Mouse (Mus musculus): ENCODE measurements around the gene Gmnn.
"Not testable (repeated sequence)": the region's sequence is repeated elsewhere in the genome, so short reads cannot be mapped to it uniquely, and the experiment has no call there.

The Gmnn gene

DNA sequence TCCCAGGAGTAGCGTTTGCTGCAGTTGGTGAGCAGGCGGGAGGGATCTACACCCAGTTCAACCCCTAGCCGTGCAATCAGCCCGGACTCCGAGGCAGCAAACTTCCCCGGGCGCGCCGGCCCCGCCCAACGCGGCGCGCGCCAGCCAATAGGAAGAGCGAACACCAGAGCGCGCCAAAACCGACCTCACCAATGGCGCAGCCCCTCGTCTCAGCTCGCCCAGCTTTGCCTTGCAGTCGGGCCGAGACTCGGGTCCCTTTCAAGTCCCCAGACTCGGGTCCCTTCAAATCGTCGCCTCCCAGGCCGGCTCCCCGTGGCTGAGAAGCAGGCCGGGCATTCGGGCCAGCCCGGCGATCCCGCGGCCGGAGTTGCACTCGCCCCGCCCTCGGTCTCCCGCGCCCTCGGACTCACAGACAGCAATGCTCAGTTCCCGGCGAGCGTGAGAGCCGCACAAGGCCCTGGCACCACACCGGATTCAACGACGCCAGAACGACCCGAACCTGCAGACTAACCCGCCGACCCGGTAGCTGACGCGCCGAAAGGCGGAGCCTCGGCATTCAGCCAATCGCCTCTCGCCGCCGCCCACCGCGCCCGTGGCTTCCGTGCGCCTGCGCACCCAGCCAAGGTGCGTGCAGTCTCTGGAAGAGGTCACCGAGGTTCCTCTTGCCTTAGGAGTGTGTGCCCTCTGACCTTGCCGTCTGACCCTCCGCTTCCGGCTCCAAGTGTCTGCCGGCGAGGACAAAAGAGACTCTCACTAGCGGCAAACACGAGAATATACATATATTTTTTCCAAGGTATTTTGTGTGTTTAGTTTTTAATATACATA is at the start of gene Gmnn:
Gmnn (minus strand) TSS at position 521 of the 825 bp plus-strand sequence.
- DNase-seq (ENCODE audit: low read depth, low spot score) = peak; percentile 90

DNA sequence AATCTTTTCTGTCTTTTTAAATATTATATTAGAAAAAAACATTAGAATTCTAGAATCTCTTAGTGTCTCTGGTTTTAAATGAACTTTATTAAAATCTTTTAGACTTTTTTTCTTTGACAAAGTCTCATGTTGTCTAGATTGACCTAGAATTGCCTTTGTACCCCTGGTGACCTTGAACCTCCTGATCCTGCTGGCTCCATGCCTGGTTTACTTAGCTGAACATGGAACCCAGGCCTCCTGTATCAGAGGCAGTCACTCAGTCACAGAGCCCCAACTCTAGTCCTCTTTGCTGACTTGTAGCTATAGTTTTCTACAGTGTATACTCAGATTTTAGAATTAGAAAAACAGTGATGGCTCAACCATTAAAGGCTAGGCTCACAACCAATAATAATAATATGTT is 44.4 kb upstream of the Gmnn start:
- no peak for DNase-seq (ENCODE audit: low read depth, low spot score)

- DNase-seq (ENCODE audit: low read depth, low spot score) = no peak
These were observed 41.5 kb upstream of the Gmnn start for GRCm38 (mm10) chr13:24803196-24803595.

DNA sequence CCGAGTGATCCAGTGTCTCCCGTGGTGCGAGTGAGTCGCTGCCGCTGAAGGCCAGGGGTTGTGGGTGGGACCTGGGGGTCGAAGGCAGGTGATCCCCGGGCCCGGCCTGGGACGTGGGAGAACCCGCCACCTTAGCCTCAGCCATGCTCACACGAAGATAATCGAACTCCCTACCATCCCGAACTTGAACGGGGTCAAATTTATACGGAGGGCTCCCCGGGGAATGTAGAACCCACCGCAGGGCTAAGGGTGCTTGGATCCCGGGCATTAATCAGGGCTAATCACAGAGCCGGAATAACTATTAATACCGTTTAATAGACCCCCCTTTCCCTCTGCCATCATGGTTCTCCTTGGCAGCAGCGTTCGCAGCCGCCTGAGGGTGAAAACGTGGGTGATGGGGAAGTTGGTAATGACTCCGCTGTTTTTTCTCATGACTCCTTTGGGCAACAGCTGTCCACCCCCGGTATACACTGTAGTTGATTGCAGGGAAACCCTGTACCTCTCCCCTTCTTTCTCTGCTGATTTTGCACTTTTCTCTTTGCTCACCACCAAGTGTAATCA is 40.5 kb upstream of the Gmnn start:
- peak; percentile 32 for DNase-seq (ENCODE audit: low read depth, low spot score)

DNA sequence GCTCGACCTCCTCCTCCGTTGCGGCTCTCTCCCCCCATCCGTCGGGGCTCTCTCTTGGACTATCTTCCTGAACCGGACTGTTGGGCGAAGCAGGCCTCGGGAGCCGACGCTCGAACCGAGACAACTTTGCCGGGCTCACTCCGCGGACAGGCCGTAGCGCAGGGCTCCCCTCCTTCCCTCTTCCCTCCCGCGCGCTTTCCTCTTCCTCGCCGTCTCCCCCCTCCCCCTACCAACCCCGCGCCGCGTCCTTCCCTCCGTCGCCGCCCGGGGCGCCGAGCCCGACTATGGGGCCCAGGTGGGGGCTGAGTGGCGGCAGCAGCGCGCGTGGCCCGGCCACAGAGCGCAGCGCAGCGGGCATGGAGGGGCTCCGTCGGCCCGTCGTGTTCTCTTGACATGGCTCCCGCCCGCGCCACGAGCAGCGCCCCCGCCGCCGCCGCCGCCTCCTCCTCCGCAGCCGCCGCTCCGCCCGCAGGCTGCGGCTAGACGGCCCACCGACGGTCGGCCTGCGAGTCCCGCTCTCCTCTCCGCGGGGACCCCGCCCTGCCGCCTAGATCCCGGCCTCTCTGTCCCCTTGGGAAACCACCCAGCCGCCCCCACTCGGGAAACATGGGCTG is 39.7 kb upstream of the Gmnn start, which contains the start of gene BC005537:
BC005537 (plus strand) TSS at position 350 of the 614 bp plus-strand sequence.
- DNase-seq (ENCODE audit: low read depth, low spot score) = no peak

GRCm38 (mm10) chr13:24800674-24801307 is 39.1 kb upstream of the Gmnn start:
- peak; percentile 95 for DNase-seq (ENCODE audit: low read depth, low spot score)

DNA sequence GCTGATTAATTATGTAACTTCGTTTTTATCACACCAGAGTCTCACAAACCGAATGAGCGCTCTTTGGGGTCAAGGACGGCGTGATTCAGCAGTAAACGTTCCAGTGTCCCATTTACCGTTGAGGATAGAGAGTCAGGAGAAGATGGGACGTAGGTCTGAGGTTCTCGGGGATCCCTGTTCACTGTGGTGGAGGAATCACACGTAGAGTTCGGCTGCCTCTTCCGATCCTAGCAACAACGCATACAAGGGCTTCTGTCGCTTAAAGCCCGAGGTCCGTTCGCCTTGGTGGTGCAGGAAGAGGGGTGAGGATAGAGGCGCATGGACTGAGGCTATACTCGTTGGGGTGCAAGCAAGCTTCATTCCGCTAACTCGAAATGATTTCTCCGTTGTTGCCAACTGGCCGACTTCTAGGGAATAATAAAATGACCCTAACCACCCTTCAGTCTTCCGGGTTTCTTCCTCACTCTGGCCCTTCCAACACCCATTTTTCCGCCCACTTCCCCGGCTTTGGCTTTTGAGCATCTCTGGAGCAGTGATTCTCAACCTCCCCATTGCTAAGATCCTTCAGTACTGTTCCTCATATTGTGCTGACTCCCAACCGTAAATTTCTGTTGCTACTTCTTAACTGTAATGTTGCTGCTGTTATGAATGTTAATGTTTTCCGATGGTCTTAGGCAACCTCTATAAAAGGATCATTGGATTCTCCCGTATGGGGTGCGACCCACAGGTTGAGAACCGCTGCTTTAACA is 38.4 kb upstream of the Gmnn start:
- no peak for DNase-seq (ENCODE audit: low read depth, low spot score)

DNA sequence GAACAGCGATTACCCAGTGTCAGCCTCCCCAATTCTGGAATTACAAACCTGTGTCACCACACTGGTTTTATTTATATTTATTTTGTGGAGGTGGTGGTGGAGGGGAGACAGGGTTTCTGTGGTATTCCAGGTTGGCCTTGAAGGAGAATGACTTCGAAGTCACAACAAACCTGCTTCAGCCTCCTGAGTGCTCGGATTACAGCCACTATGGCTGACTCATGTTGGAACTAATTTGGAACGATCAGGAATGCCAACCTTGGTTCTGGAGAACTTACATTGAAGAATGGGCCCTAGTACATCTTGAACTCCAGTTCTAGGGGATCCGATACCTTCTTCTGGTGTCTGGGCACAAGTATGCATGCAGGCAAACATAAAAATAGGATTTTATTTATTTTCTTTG is 37.7 kb upstream of the Gmnn start:
- DNase-seq (ENCODE audit: low read depth, low spot score) = no peak

GRCm38 (mm10) chr13:24798686-24799085 is 37.0 kb upstream of the Gmnn start:
- no peak for DNase-seq (ENCODE audit: low read depth, low spot score)

GRCm38 (mm10) chr13:24792411-24793045 is 30.8 kb upstream of the Gmnn start:
- no peak for DNase-seq (ENCODE audit: low read depth, low spot score)

DNA sequence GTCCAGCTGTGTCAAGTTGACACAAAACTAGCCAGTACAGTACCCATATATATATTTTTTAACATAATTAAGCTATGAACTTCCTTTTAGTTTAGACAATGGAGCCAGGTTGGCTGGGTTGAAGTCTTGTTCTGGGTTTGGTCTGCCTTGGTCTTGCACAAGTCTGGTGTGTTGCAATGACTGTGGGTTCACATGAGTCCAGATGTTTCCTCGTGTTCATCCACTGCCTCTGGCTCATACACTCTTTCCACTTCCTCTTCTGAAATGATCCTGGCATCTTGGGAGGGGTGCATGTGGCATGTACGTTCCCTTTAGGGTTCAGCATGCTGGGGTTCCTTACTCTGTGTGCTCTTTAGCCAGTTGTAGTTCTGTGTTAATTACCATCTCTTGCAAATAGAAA is 29.6 kb upstream of the Gmnn start:
- DNase-seq (ENCODE audit: low read depth, low spot score) = no peak

GRCm38 (mm10) chr13:24787477-24787876 is 25.8 kb upstream of the Gmnn start:
- no peak for DNase-seq (ENCODE audit: low read depth, low spot score)

GRCm38 (mm10) chr13:24786014-24786490 is 24.3 kb upstream of the Gmnn start:
- no peak for DNase-seq (ENCODE audit: low read depth, low spot score)

DNA sequence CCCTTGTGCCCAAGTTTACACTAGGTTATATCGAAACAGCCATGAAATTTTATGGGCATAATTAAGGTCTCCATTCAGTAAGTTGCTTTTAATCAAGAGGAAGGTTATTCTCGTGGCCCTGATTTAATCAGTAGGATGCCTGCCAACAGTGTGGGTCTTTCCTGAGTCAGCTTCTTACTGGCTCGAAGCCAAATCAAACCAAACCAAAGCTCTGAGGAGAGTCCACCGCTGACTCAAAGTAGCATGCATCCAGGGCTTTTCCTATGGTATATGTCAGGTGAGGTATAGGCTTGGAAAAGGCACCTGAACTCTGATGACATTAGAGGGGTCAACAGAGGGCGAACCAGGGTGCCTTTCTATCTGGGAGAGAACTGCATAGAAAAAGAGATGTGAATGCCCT is 20.2 kb upstream of the Gmnn start:
- DNase-seq (ENCODE audit: low read depth, low spot score) = no peak

- no peak for DNase-seq (ENCODE audit: low read depth, low spot score)
These were observed 17.1 kb upstream of the Gmnn start for GRCm38 (mm10) chr13:24778706-24779380.

- DNase-seq (ENCODE audit: low read depth, low spot score) = no peak
These were observed 16.3 kb upstream of the Gmnn start for GRCm38 (mm10) chr13:24778026-24778425.

- peak; percentile 63 for DNase-seq (ENCODE audit: low read depth, low spot score)
These were observed 14.6 kb upstream of the Gmnn start for GRCm38 (mm10) chr13:24776146-24776844.

DNA sequence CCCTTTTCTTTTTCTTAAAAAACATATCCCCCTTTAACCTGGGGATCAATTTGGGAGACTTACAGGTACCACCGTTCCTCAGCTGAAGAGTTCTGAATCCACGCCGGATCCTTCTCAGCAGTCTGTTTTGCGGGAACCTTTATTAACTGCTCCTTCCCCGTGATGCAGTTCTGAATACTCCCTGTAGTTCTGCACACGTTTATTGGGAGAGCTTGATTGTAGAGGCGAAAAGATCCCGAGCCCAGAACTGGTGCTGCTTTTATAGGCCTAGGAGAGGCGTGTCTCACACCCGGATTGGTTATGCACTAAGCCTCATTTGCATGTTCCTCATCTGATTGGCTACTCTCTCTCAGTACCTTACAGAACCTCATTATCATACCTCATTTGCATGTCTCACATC is 9.8 kb upstream of the Gmnn start:
- not testable (repeated sequence) for DNase-seq (ENCODE audit: low read depth, low spot score)

- not testable (repeated sequence) for DNase-seq (ENCODE audit: low read depth, low spot score)
These were observed 6.1 kb upstream of the Gmnn start for GRCm38 (mm10) chr13:24767809-24768208.

DNA sequence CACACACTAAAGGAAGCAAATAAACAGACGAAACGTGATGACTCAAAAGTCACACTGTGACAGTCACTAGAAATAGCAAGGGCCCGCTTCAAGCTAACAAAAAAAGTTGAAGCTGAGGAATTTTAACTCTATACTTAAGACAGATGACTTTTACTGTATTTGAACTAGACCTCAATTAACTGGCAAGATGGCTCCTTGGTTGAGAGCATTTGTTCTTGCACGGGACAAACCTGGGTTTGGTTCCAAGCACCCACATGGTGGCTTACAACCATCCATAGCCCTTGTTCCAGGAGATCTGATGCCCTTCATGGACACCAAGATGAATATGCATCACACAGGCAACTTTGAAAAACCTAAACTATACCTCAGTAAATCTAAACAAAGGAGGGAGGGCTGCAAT is 531 bp upstream of the Gmnn start:
- DNase-seq (ENCODE audit: low read depth, low spot score) = no peak
